Comparison of ENCODE assay signal across 35 mouse cellular contexts in the genomic region with DNA sequence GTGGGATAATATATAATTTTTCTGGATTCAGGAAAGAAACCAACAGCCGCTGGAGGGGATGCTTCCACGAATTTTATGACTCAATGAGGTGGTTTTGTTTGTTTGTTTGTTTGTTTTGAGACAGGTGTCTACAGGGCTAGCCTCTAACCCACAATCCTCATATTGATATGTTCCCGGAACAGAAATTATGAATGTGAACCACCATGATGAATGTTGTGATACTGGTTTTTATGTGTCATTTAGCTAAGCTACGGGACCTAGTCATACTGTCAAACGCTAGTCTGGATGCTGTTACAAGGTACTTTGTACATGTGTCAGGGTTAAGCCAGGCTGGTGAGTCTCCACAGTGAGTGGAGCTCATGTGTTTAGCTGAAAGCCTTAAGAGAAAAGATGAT.
"Had no signal": no experiment of that assay in that cellular context is flagged by ENCODE, and none has a peak within 500 bp of the region (broad histone marks: within the 10 kb centered on the region; RNA-seq: fewer than 3 reads in every experiment).

No protein-coding gene starts in this region.

- H3K27me3 ChIP-seq: heart, embryonic 12.5 days; heart, embryonic 13.5 days; heart, embryonic 15.5 days; hindbrain, embryonic 13.5 days; hindbrain, embryonic 15.5 days; intestine, embryonic 15.5 days; kidney, embryonic 15.5 days had no signal

- H3K27ac ChIP-seq: heart, embryonic 13.5 days; heart, embryonic 15.5 days; hindbrain, embryonic 10.5 days; hindbrain, embryonic 12.5 days; hindbrain, embryonic 13.5 days; hindbrain, embryonic 14.5 days; hindbrain, embryonic 15.5 days; hindbrain, postnatal 0 days; intestine, embryonic 15.5 days; kidney, embryonic 15.5 days; kidney, postnatal 0 days; layer of hippocampus, adult 2 months; left cerebral cortex, adult 2 months had no signal

- H3K36me3 ChIP-seq: heart, embryonic 12.5 days; heart, embryonic 13.5 days; heart, embryonic 15.5 days; hindbrain, embryonic 10.5 days; hindbrain, embryonic 12.5 days; hindbrain, embryonic 13.5 days; hindbrain, embryonic 15.5 days; intestine, embryonic 15.5 days; kidney, embryonic 15.5 days had no signal

- H3K9ac ChIP-seq: heart, embryonic 12.5 days; heart, embryonic 13.5 days; heart, embryonic 15.5 days; hindbrain, embryonic 12.5 days; hindbrain, embryonic 13.5 days; hindbrain, embryonic 14.5 days; hindbrain, embryonic 15.5 days; intestine, embryonic 15.5 days; kidney, embryonic 15.5 days had no signal

- H3K9me3 ChIP-seq: heart, embryonic 13.5 days; heart, embryonic 15.5 days; hindbrain, embryonic 10.5 days; hindbrain, embryonic 12.5 days; hindbrain, embryonic 13.5 days; hindbrain, embryonic 15.5 days; intestine, embryonic 15.5 days; kidney, embryonic 15.5 days had no signal

- DNase-seq: heart, postnatal 10 days; heart, postnatal 14 days; heart, postnatal 36 days; heart, postnatal 4 days; kidney, adult 11 months; kidney, adult 18-20 months; kidney, adult 2 months; kidney, adult 8-10 months; kidney, adult 9 months; kidney, postnatal 10 days; kidney, postnatal 14 days; kidney, postnatal 25 days; kidney, postnatal 36 days; kidney, postnatal 4 days; layer of hippocampus, adult 9-11 months; layer of hippocampus, postnatal 36 days had no signal

- H3K4me3 ChIP-seq: heart, embryonic 12.5 days; heart, embryonic 13.5 days; heart, embryonic 15.5 days; hindbrain, embryonic 10.5 days; hindbrain, embryonic 12.5 days; hindbrain, embryonic 13.5 days; hindbrain, embryonic 15.5 days; intestine, embryonic 15.5 days; kidney, embryonic 15.5 days; layer of hippocampus, adult 2 months; left cerebral cortex, adult 2 months had no signal

- H3K4me2 ChIP-seq: heart, embryonic 11.5 days; heart, embryonic 12.5 days; heart, embryonic 13.5 days; heart, embryonic 15.5 days; hindbrain, embryonic 12.5 days; hindbrain, embryonic 13.5 days; hindbrain, embryonic 14.5 days; hindbrain, embryonic 15.5 days; intestine, embryonic 15.5 days; kidney, embryonic 15.5 days had no signal

- ATAC-seq: hindbrain, embryonic 16.5 days; hindbrain, postnatal 0 days; inflammation-experienced regulatory T-cells, adult 6 months; intestine, embryonic 15.5 days; intestine, embryonic 16.5 days; intestine, postnatal 0 days had no signal

- H3K4me1 ChIP-seq: heart, embryonic 12.5 days; heart, embryonic 13.5 days; heart, embryonic 15.5 days; hindbrain, embryonic 12.5 days; hindbrain, embryonic 15.5 days; intestine, embryonic 15.5 days had no signal
